Mouse (Mus musculus) spleen, postnatal 10 days (tissue): ENCODE data around the gene Arg1.

Experiments used
- DNase-seq, 2 experiments: peaks; one replicate each; pipeline ENCODE4 v3.0.0; 2021 to 2022; ENCODE audit warnings: low spot score in 2 of 2

The Arg1 gene

GRCm38 (mm10) chr10:24912576-24912975 lies 14.7 kb downstream of the Arg1 start:
- no peak for DNase-seq

GRCm38 (mm10) chr10:24911199-24911598 lies 16.1 kb downstream of the Arg1 start:
- DNase-seq: no peak

DNA sequence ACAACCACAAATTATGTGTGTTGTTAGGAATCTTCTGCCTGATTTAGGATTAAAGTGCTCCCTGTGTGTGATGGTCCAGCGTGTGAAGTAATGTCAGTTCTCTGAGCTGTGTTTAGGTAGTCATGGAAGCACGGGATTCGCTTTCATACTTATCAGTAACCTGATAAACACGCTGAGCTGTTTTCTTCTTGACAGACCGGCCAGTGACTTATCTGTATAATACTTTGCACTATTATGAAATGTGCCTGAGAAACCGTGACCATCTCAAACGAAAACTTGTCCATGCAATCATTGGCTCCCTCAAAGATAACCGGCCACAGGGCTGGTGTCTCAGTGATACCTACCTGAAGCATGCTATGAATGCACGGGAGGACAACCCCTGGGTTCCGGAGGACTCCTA lies 21.7 kb downstream of the Arg1 start:
- no peak for DNase-seq

- DNase-seq: peak; percentile 20 to 61
Measured at GRCm38 (mm10) chr10:24895927-24896326, 31.4 kb downstream of the Arg1 start.

GRCm38 (mm10) chr10:24888343-24888742 lies 38.9 kb downstream of the Arg1 start:
- DNase-seq: no peak

- DNase-seq: peak in 1 of 2 experiments; percentile 41
Measured at GRCm38 (mm10) chr10:24886008-24886407, 41.3 kb downstream of the Arg1 start.

GRCm38 (mm10) chr10:24873624-24874023 lies 53.7 kb downstream of the Arg1 start:
- peak in 1 of 2 experiments; percentile 33 for DNase-seq

DNA sequence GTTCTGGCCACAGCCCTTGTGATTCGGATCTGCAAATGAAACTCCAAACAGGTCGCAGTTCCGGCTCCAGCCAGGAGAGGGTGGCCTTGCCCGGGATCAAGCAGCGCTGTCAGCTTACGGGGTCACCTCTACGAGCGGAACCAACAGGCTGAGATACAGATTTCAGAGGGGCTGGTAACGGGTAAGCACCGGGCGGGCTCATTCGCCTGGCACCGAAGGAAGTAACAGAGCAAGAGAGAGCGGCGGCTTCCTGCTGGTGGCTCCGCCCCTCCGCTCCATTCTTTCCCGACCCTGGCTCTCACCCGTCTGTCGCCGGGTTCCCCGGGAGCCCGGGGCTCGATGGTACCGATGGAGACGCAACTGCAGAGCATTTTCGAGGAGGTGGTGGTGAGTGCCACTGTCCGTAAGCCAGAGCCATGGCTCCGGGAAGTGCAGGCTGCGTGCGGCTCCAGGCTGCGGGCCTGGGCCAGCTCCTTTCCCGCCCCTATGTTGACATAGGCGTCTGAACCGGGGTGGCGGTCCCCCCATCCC lies 57.5 kb downstream of the Arg1 start, which contains the start of gene Med23:
Gene Med23 (plus strand): TSS at position 227 of the 531 bp plus-strand sequence.
- DNase-seq: peak; percentile 97
